Mouse (Mus musculus) forebrain, embryonic 14.5 days (tissue): ENCODE results near the gene Mapre3. TPM values are rescaled to one million over a fixed set of nuclear protein-coding genes. Genes with fewer than 3 reads are reported as not detected.

ENCODE experiments used
- ATAC-seq: fragments of 200-750 bp; cut with Nextera tagmentation; 2 replicates; pipeline ENCODE4 v1.8.0; 2017; ENCODE audit warnings: mild to moderate bottlenecking, moderate library complexity
- DNase-seq: peaks from one replicate; pipeline ENCODE4 v3.0.0-alpha.2; 2015; ENCODE audit warnings: low spot score
- H3K27ac ChIP-seq: fragments of 300-500 bp; sonication (generic); 2 replicates; pipeline ENCODE4 v1.5.1; 2014; ENCODE audit warnings: low read depth, mild to moderate bottlenecking, control low read depth, low read length, moderate library complexity
- H3K27me3 ChIP-seq: fragments of 300-500 bp; sonication (generic); replicated peaks from 2 replicates; pipeline ENCODE4 v1.6.1; 2014; ENCODE audit warnings: low read length, control low read depth, mixed read lengths; ENCODE audit not compliant: control insufficient read depth, insufficient read depth
- H3K36me3 ChIP-seq: fragments of 300-500 bp; sonication (generic); 2 replicates; pipeline ENCODE4 v1.6.1; 2014; ENCODE audit warnings: low read length, control low read depth; ENCODE audit not compliant: control insufficient read depth, insufficient read depth
- H3K4me1 ChIP-seq: fragments of 300-500 bp; sonication (generic); 2 replicates; pipeline ENCODE4 v1.6.1; 2014; ENCODE audit warnings: antibody characterized with exemption, low read length, control low read depth; ENCODE audit not compliant: control insufficient read depth, insufficient read depth
- H3K4me2 ChIP-seq: fragments of 300-500 bp; sonication (generic); 2 replicates; pipeline ENCODE4 v1.6.1; 2014; ENCODE audit warnings: mild to moderate bottlenecking, control low read depth, low read length
- H3K4me3 ChIP-seq: fragments of 300-500 bp; sonication (generic); 2 replicates; pipeline ENCODE4 v1.5.1; 2014; ENCODE audit warnings: low read depth, low read length, control low read depth
- H3K9ac ChIP-seq: fragments of 300-500 bp; sonication (generic); 2 replicates; pipeline ENCODE4 v1.6.1; 2014; ENCODE audit warnings: mild to moderate bottlenecking, low read length, control low read depth, moderate library complexity
- H3K9me3 ChIP-seq: fragments of 300-500 bp; sonication (generic); replicated peaks from 2 replicates; pipeline ENCODE4 v1.6.1; 2016; ENCODE audit warnings: low read length, control low read depth, mixed read lengths; ENCODE audit not compliant: control insufficient read depth
- WGBS: fragments of 180-500 bp; shearing (Covaris S2); extraction: QIAGEN DNeasy Blood & Tissue Kit; methylation state at CpG from one replicate; pipeline ENCODE4 v1.1.7; 2014; 5-methylcytosine and 5-hydroxymethylcytosine counted together
- polyA plus RNA-seq: library from polyadenylated mRNA; unstranded; fragments of >200 nt; fragmentation: Nextera tagmentation; extraction: Ambion mirVana; gene quantifications from 2 replicates; pipeline ENCODE4 v1.2.1, GENCODE M21; 2014

Gene Mapre3
- polyA plus RNA-seq, 1 experiment from 2014 or later, result 66.1 TPM

- no peak for ATAC-seq
- no peak overlapping the region for H3K9ac ChIP-seq
- H3K4me2 ChIP-seq, result no peak overlapping the region
- peaks cover 33% of the 10 kb centered on the region for H3K36me3 ChIP-seq
- peaks cover 11% of the 10 kb centered on the region; the same call in 1 of the 2 replicates for H3K4me1 ChIP-seq
- H3K4me3 ChIP-seq, result no peak overlapping the region
- WGBS, result 93% methylated on average over 3 of the region's 3 CpGs
- H3K9me3 ChIP-seq, result no peaks in the 10 kb centered on the region
- no peak for DNase-seq
- no peak overlapping the region for H3K27ac ChIP-seq
- no peaks in the 10 kb centered on the region for H3K27me3 ChIP-seq
These were observed 52.4 kb downstream of the Mapre3 start for GRCm38 (mm10) chr5:30866871-30867270.

- Histone ChIP-seq H3K27me3 (no peaks in the 10 kb centered on the region), H3K4me2 (peak within 1 kb of the TSS; percentile 92; the same call in 1 of the 2 replicates), H3K9me3 (no peaks in the 10 kb centered on the region), H3K36me3 (peaks cover 41% of the 10 kb centered on the region), H3K27ac (no peak within 1 kb of the TSS), H3K4me3 (no peak within 1 kb of the TSS), H3K4me1 (peaks cover 11% of the 10 kb centered on the region; the same call in 1 of the 2 replicates), H3K9ac (no peak within 1 kb of the TSS; the same call in 1 of the 2 replicates)
- whole genome bisulfite sequencing, result 95% methylated on average over 3 of the region's 3 CpGs
- ATAC-seq (no peak), DNase-seq (no peak)
These were observed 53.3 kb downstream of the Mapre3 start, which contains the start of gene Tmem214 for GRCm38 (mm10) chr5:30867712-30868111. TSS of gene Tmem214 (plus strand) at chr5:30868012.

GRCm38 (mm10) chr5:30868981-30869380 is 54.5 kb downstream of the Mapre3 start:
- H3K4me3 ChIP-seq, result peak overlapping the region; percentile 84
- ATAC-seq, result peak; percentile 38
- no peaks in the 10 kb centered on the region for H3K27me3 ChIP-seq
- peak overlapping the region; percentile 91 for H3K9ac ChIP-seq
- DNase-seq, result no peak
- WGBS, result 22% methylated on average over 9 of the region's 9 CpGs
- no peak overlapping the region for H3K27ac ChIP-seq
- H3K36me3 ChIP-seq, result peaks cover 51% of the 10 kb centered on the region
- peaks cover 11% of the 10 kb centered on the region; the same call in 1 of the 2 replicates for H3K4me1 ChIP-seq
- H3K4me2 ChIP-seq, result peak overlapping the region; percentile 92
- no peaks in the 10 kb centered on the region for H3K9me3 ChIP-seq

- ATAC-seq (peak; percentile 96), DNase-seq (peak; percentile 87)
- Histone ChIP-seq H3K9ac (peak overlapping the region; percentile 91), H3K27ac (0 out of 2 replicates have a peak overlapping the region, but pooled peaks have one; percentile 27), H3K4me3 (peak overlapping the region; percentile 84), H3K4me1 (peaks cover 11% of the 10 kb centered on the region; the same call in 1 of the 2 replicates), H3K4me2 (peak overlapping the region; percentile 92), H3K9me3 (no peaks in the 10 kb centered on the region), H3K36me3 (peaks cover 56% of the 10 kb centered on the region), H3K27me3 (no peaks in the 10 kb centered on the region)
- under 1% methylated on average over 63 of the region's 63 CpGs for WGBS
These were observed 55.1 kb downstream of the Mapre3 start for GRCm38 (mm10) chr5:30869405-30870130.

- ATAC-seq (no peak), DNase-seq (no peak)
- Histone ChIP-seq H3K9me3 (no peaks in the 10 kb centered on the region), H3K4me3 (peak overlapping the region; percentile 84), H3K27ac (no peak overlapping the region), H3K4me1 (peaks cover 11% of the 10 kb centered on the region; the same call in 1 of the 2 replicates), H3K4me2 (peak overlapping the region; percentile 92), H3K27me3 (no peaks in the 10 kb centered on the region), H3K9ac (peak overlapping the region; percentile 91), H3K36me3 (peaks cover 56% of the 10 kb centered on the region)
- 19% methylated on average over 2 of the region's 2 CpGs for WGBS
These were observed 55.6 kb downstream of the Mapre3 start for GRCm38 (mm10) chr5:30870131-30870406.

- ATAC-seq, result no peak
- H3K4me1 ChIP-seq, result peaks cover 11% of the 10 kb centered on the region; the same call in 1 of the 2 replicates
- H3K4me2 ChIP-seq, result no peak overlapping the region
- H3K27ac ChIP-seq, result no peak overlapping the region
- H3K9me3 ChIP-seq, result no peaks in the 10 kb centered on the region
- peaks cover 65% of the 10 kb centered on the region for H3K36me3 ChIP-seq
- DNase-seq, result no peak
- no peak overlapping the region for H3K9ac ChIP-seq
- no peak overlapping the region for H3K4me3 ChIP-seq
- H3K27me3 ChIP-seq, result no peaks in the 10 kb centered on the region
- 93% methylated on average over 9 of the region's 9 CpGs for WGBS
These were observed 58.1 kb downstream of the Mapre3 start for GRCm38 (mm10) chr5:30872574-30872973.

- WGBS, result 98% methylated on average over 7 of the region's 7 CpGs
- H3K9me3 ChIP-seq, result no peaks in the 10 kb centered on the region
- no peak overlapping the region for H3K27ac ChIP-seq
- ATAC-seq (no peak), DNase-seq (no peak)
- H3K4me3 ChIP-seq, result no peak overlapping the region
- no peaks in the 10 kb centered on the region for H3K27me3 ChIP-seq
- H3K36me3 ChIP-seq, result peaks cover 66% of the 10 kb centered on the region
- H3K9ac ChIP-seq, result no peak overlapping the region
- H3K4me2 ChIP-seq, result no peak overlapping the region
- peaks cover 8% of the 10 kb centered on the region; the same call in 1 of the 2 replicates for H3K4me1 ChIP-seq
These were observed 59.9 kb downstream of the Mapre3 start for GRCm38 (mm10) chr5:30874365-30874764.

GRCm38 (mm10) chr5:30878616-30879015 is 64.2 kb downstream of the Mapre3 start:
- Histone ChIP-seq H3K27ac (no peak overlapping the region; the same call in 1 of the 2 replicates), H3K9me3 (no peaks in the 10 kb centered on the region), H3K27me3 (no peaks in the 10 kb centered on the region), H3K4me1 (no peaks in the 10 kb centered on the region; the same call in 1 of the 2 replicates), H3K4me3 (no peak overlapping the region), H3K9ac (no peak overlapping the region), H3K36me3 (peaks cover 41% of the 10 kb centered on the region), H3K4me2 (no peak overlapping the region)
- DNase-seq (peak; percentile 76), ATAC-seq (peak; percentile 62; the same call in 1 of the 2 replicates)
- 57% methylated on average over 6 of the region's 6 CpGs for WGBS

GRCm38 (mm10) chr5:30879347-30879943 is 65.0 kb downstream of the Mapre3 start:
- Histone ChIP-seq H3K9me3 (no peaks in the 10 kb centered on the region), H3K9ac (no peak overlapping the region), H3K36me3 (peaks cover 32% of the 10 kb centered on the region), H3K4me2 (no peak overlapping the region), H3K27me3 (no peaks in the 10 kb centered on the region), H3K27ac (no peak overlapping the region; the same call in 1 of the 2 replicates), H3K4me1 (no peaks in the 10 kb centered on the region; the same call in 1 of the 2 replicates), H3K4me3 (no peak overlapping the region)
- 0 out of 2 replicates have a peak, but pooled peaks have one; percentile 16 for ATAC-seq
- peak; percentile 13 for DNase-seq
- 82% methylated on average over 5 of the region's 5 CpGs for WGBS
